Mouse (Mus musculus) spleen, adult 2 months (tissue): Measurements from ENCODE around the gene Zc3h15.

Experiments
- CTCF ChIP-seq: fragments of 200-500 bp; IDR thresholded peaks from 2 replicates; pipeline ENCODE4 v1.5.1; 2011; ENCODE audit warnings: mild to moderate bottlenecking, inconsistent platforms; ENCODE audit not compliant: insufficient read depth, insufficient read length, insufficient replicate concordance; ENCODE audit errors: extremely low read depth
- POLR2A ChIP-seq: fragments of 200-500 bp; IDR thresholded peaks from 2 replicates; pipeline ENCODE4 v1.6.1; 2011; ENCODE audit warnings: low read depth, low read length, inconsistent platforms

GRCm38 (mm10) chr2:83674896-83675295, 30.7 kb downstream of the Zc3h15 start:
- TF ChIP-seq CTCF (no peak), POLR2A (no peak)
